In the genomic region with DNA sequence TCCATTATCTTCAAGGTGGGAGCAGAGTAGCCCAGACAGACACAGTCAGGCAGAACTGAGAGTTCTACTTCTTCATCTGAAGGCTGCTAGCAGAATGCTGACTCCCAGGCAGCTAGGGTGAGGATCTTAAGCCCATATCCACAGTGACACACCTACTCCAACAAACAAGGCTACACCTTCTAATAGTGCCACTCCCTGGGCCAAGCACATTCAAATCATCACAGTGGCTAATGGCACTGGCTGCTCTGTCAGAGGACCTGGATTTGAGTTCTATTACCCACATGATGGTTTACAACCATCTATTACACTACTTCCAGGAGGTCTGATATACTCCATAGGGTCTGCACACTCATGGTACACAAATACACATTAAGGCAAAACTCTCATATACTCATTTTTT, we compare ENCODE assay signal across 16 mouse cellular contexts.
"Had no signal": no experiment of that assay in that cellular context is flagged by ENCODE, and none has a peak within 500 bp of the region (broad histone marks: within the 10 kb centered on the region; RNA-seq: fewer than 3 reads in every experiment).

No protein-coding gene starts in this region.

- H3K27me3 ChIP-seq: neural tube, embryonic 13.5 days; neural tube, embryonic 15.5 days; stomach, embryonic 15.5 days had no signal

- H3K27ac ChIP-seq: neural tube, embryonic 15.5 days; stomach, embryonic 15.5 days; stomach, postnatal 0 days had no signal

- DNase-seq: retina, postnatal 1 day; right cerebral cortex, adult 18-20 months; right cerebral cortex, postnatal 14 days; right cerebral cortex, postnatal 25 days; right cerebral cortex, postnatal 4 days; spleen, adult 18-20 months; thymus, adult 18-20 months; thymus, adult 2 months; thymus, postnatal 14 days; thymus, postnatal 25 days; thymus, postnatal 36 days; thymus, postnatal 4 days had no signal

- H3K36me3 ChIP-seq: neural tube, embryonic 15.5 days; stomach, embryonic 15.5 days had no signal

- H3K4me1 ChIP-seq: neural tube, embryonic 13.5 days; neural tube, embryonic 15.5 days; stomach, embryonic 15.5 days had no signal

- H3K4me3 ChIP-seq: neural tube, embryonic 13.5 days; neural tube, embryonic 15.5 days; stomach, embryonic 15.5 days had no signal

- H3K9me3 ChIP-seq: stomach, embryonic 15.5 days had no signal

- H3K9ac ChIP-seq: neural tube, embryonic 13.5 days; neural tube, embryonic 15.5 days; stomach, embryonic 15.5 days had no signal

- H3K4me2 ChIP-seq: neural tube, embryonic 13.5 days; neural tube, embryonic 15.5 days; stomach, embryonic 15.5 days had no signal
